Comparison of ENCODE assay signal across 9 mouse cellular contexts in genomic region chr4:107422176-107422575, GRCm38 (mm10). TPM values are rescaled to one million over a fixed set of nuclear protein-coding genes. Genes with fewer than 3 reads are reported as not detected.
DNase-seq lines count a peak whose midpoint lies in the region; ATAC-seq lines count a peak whose summit lies in the region.
"Had no signal": no experiment of that assay in that cellular context is flagged by ENCODE, and none has a peak within 500 bp of the region (broad histone marks: within the 10 kb centered on the region; RNA-seq: fewer than 3 reads in every experiment).

No protein-coding gene starts in this region.

- H3K27ac ChIP-seq in heart, embryonic 15.5 days: no peak overlapping the region
- no peak overlapping the region for H3K27ac ChIP-seq in liver, embryonic 12.5 days

- H3K4me3 ChIP-seq in heart, embryonic 15.5 days: no peak overlapping the region
- H3K4me3 ChIP-seq in liver, embryonic 12.5 days: no peak overlapping the region
- H3K4me3 ChIP-seq: myocyte had no signal

- peak overlapping the region; percentile 57 for H3K4me2 ChIP-seq in heart, embryonic 15.5 days
- peak overlapping the region; percentile 76 for H3K4me2 ChIP-seq in liver, embryonic 12.5 days

- 24% methylated on average over 6 of the region's 6 CpGs for WGBS in heart, embryonic 15.5 days
- WGBS in liver, embryonic 12.5 days (ENCODE audit: insufficient replicate concordance): 24% methylated on average over 6 of the region's 6 CpGs

- intact Hi-C loops in gastrocnemius, postnatal 14 days (cut with DNase I; ENCODE audit: low total_unique reads): loop anchor here (5.0 kb wide), 1 partner anchor 235 kb away; no protein-coding TSS in a partner anchor

- H3K9me3 ChIP-seq in heart, embryonic 15.5 days (replicated peaks): no peaks in the 10 kb centered on the region
- no peaks in the 10 kb centered on the region for H3K9me3 ChIP-seq in liver, embryonic 12.5 days (replicated peaks)

- H3K36me3 ChIP-seq in heart, embryonic 15.5 days: peaks cover 7% of the 10 kb centered on the region; the same call in 1 of the 2 replicates
- peaks cover 16% of the 10 kb centered on the region for H3K36me3 ChIP-seq in liver, embryonic 12.5 days

- H3K9ac ChIP-seq in heart, embryonic 15.5 days: no peak overlapping the region
- no peak overlapping the region for H3K9ac ChIP-seq in liver, embryonic 12.5 days

- DNase-seq in cerebellum, adult 9-10 months: peak; percentile 21
- no peak for DNase-seq in cerebellum, adult 11 months
- DNase-seq in urinary bladder, postnatal 14 days (ENCODE audit: low spot score): peak; percentile 38
- no peak for DNase-seq in urinary bladder, postnatal 4 days (ENCODE audit: low spot score in 2 of 2)
- no peak for DNase-seq in c-Kit-positive CD71-positive TER-119-positive erythroid progenitor cells, embryonic 14.5 days (ENCODE audit: low spot score)
- DNase-seq in gastrocnemius, postnatal 14 days: no peak

- peaks cover 7% of the 10 kb centered on the region for H3K4me1 ChIP-seq in heart, embryonic 15.5 days (replicated peaks)
- peaks cover 21% of the 10 kb centered on the region for H3K4me1 ChIP-seq in liver, embryonic 12.5 days

- H3K27me3 ChIP-seq in heart, embryonic 15.5 days: peaks cover 11% of the 10 kb centered on the region; the same call in 1 of the 2 replicates
- H3K27me3 ChIP-seq in liver, embryonic 12.5 days (replicated peaks): 0 out of 2 replicates have a peak, but pooled peaks cover 6% of the 10 kb centered on the region

- no peak for ATAC-seq in heart, embryonic 15.5 days (replicated peaks; ENCODE audit: insufficient number of reproducible peaks, insufficient read depth, low FRiP score, low read depth)
- ATAC-seq in liver, embryonic 12.5 days: no peak

RNA-seq across cellular contexts. Expression of gene Glis1, which starts 12.2 kb away (rescaled TPM):
- polyA plus RNA-seq in heart, embryonic 15.5 days (2015; fragmentation: Nextera tagmentation; extraction: Ambion mirVana): 0.29 and 0.62 TPM in 2 replicates
- 0.24 and 0.32 TPM in 2 replicates for polyA plus RNA-seq in liver, embryonic 12.5 days (2016; fragmentation: Nextera tagmentation; extraction: Ambion mirVana)
- under 1 TPM; 0.27 to 0.80 TPM for total RNA-seq in gastrocnemius, postnatal 14 days (2021)

RNA-seq across cellular contexts. Expression of gene Ndc1, which starts 54.6 kb away (rescaled TPM):
- 18.9 and 23.3 TPM in 2 replicates for polyA plus RNA-seq in heart, embryonic 15.5 days (2015; fragmentation: Nextera tagmentation; extraction: Ambion mirVana)
- polyA plus RNA-seq in liver, embryonic 12.5 days (2016; fragmentation: Nextera tagmentation; extraction: Ambion mirVana): 28.9 and 30.3 TPM in 2 replicates
- total RNA-seq in gastrocnemius, postnatal 14 days (2021): 1 to 10 TPM; 7.4 to 8.0 TPM

Comparison
In these comparisons a context has a peak if more than half of its experiments do, and no peak if none do; other contexts are left out.
1. DNase-seq: peak in cerebellum, adult 9-10 months (single experiment) and urinary bladder, postnatal 14 days (single experiment); none in cerebellum, adult 11 months (single experiment), urinary bladder, postnatal 4 days (0 of 2), c-Kit-positive CD71-positive TER-119-positive erythroid progenitor cells, embryonic 14.5 days (single experiment) and gastrocnemius, postnatal 14 days (single experiment).